Mouse (Mus musculus) NIH3T3 (cell line): ENCODE data around the gene Sfxn3.
A peak's percentile ranks its signal among the peaks of the same experiment; 100 is the strongest.

Source experiments
- DNase-seq: peaks from one replicate; pipeline ENCODE4 v3.0.0-alpha.2; 2012; ENCODE audit warnings: low read depth

Gene Sfxn3

DNA sequence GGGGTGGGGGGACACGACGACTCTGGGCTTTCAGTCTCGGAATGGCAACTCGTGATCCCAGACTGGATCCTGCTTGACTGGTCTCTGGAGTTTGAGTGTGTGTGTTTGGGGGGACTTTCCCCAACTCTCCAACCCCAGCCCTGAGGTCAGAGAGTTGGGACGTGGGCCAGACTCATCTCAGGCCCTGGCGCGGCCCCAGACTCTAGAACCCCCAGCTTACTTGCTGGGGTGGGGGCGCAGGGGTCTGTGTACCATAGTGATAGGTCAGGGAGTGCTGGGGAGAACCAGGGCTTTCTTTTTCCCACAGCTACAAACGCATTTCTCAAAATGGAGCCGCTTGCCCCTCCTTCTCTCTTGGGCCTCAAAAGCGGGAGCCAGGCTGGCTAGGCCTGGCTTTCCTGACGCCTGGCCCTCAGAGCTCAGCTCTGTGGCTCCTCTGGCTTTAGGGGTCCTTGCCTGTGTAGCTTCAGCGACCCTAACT lies 28.9 kb upstream of the Sfxn3 start:
- peak; percentile 76 for DNase-seq

DNA sequence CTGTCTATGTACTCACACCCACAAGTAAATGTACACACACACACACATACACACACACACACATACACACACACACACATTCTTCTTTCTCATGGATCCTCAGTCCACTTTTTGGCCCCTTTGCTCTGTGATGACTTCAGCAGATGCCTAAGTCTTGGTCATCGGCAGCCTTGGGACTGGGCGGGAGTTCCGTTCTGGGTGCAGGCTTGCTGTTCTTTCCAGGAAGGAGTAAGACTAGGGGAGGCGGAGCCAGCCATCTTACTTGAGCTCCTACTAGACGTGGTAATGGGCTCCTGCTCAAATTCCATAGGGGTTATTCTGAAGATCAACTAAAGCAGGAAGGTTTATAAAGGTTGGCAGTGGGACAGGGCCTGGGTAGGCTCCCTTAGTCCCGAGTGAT lies 27.0 kb upstream of the Sfxn3 start:
- DNase-seq = peak; percentile 88

DNA sequence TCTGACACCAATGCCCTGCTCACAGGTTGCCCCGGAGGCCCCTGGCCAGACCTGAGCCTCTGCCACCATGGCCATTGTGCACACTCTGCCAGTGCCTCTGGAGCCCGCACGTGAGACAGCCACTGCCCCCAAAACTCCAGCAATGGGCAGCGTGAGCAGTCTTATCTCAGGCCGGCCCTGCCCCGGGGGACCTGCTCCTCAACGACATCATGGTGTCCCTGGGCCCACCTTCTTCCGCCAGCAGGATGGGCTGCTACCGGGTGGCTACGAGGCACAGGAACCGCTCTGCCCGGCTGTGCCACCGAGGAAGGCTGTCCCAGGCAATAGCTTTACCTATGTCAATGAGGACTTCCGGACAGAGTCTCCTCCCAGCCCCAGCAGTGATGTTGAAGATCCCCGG lies 25.9 kb upstream of the Sfxn3 start:
- DNase-seq = no peak

GRCm38 (mm10) chr19:45023993-45024392 lies 23.3 kb upstream of the Sfxn3 start:
- no peak for DNase-seq

- DNase-seq = no peak
Observed at GRCm38 (mm10) chr19:45024775-45025174, 22.5 kb upstream of the Sfxn3 start.

- DNase-seq = no peak
Observed at GRCm38 (mm10) chr19:45025937-45026568, 21.2 kb upstream of the Sfxn3 start.

GRCm38 (mm10) chr19:45026958-45027670 lies 20.2 kb upstream of the Sfxn3 start:
- DNase-seq = peak; percentile 55

DNA sequence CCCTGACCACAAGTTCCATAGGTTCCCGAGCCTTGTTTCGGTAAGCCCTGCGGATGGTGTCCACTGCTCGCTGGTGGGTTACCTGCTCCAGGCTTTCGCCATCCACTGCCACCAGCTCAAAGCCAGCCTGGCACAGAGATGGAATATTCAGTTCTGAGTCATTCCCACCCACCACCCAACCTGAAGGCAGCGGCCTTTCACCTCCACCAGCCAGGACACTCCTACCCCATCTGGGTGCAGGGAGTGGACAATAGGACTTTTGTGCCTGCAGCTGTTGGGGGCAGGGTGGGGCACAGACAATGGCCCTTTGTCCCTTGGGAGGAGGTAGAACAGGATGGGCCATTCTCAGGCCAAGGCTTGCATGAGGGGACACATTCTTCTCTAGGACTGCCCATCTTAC lies 19.5 kb upstream of the Sfxn3 start:
- DNase-seq = no peak

- DNase-seq = no peak
Observed at GRCm38 (mm10) chr19:45028746-45029145, 18.6 kb upstream of the Sfxn3 start.

GRCm38 (mm10) chr19:45029571-45029970 lies 17.7 kb upstream of the Sfxn3 start:
- no peak for DNase-seq

GRCm38 (mm10) chr19:45030111-45030510 lies 17.2 kb upstream of the Sfxn3 start:
- DNase-seq = peak; percentile 82

DNA sequence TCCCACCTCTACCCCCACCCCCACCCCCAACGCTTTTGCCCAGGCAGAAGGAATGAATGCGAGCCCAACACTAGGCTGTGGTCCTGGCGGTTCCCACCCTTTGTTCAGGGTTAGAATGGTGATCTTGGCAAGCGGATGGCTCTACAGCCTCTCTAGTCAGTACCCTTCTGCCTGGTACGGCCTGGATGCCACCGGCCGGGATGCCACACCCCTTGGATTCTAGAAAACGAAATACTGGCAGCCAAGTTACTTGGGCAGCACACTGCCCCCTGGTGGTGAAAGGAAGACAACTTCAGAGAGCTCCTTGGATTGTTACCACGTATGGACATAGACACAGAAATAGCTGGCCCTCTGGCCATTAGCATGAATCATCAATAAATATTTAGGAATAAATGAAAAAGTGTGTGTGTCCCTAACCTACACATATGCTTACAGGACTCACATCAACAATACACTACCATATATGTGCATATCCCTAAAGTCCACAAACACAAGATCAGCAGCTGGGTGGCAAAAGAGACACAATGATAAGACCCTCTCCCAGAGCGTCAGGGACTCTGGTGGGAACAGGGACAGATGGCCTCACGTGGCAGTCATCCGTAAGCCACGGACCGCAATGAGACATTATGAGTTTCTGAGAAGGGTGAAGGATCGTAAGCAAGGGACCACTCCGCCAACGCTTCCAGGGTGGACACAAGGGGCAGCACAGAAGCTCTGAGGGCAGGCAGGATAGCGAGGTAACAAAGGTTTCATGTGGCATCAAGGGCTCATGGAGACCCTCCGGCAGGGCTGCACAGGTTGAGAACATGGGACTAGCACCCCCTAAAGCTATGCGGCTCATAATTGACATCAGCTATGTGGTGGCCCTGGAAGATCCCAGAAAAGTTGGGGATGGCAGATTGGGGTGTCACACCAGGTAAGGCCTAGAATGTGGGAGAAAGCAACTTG lies 16.3 kb upstream of the Sfxn3 start:
- peak; percentile 98 for DNase-seq

DNA sequence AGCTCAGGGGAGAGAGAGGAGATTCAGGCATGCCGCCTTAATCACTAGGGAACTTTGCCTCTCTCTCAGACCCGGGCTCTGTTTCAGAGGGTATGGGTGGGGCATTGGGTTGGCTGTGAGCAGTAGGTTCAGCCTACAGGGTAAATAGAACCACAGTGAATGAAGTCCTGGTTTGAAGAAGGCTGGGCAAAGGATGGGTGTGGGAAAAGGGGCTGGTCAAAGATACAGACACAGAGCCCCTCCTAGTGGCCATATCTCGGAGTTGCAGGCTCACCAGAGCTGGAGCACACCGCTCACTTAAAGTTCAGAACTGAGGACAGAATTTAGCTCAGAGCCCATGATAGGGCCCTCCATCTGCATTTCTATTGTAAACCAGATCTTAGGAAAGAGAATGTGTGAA lies 15.5 kb upstream of the Sfxn3 start:
- DNase-seq = peak; percentile 95

DNA sequence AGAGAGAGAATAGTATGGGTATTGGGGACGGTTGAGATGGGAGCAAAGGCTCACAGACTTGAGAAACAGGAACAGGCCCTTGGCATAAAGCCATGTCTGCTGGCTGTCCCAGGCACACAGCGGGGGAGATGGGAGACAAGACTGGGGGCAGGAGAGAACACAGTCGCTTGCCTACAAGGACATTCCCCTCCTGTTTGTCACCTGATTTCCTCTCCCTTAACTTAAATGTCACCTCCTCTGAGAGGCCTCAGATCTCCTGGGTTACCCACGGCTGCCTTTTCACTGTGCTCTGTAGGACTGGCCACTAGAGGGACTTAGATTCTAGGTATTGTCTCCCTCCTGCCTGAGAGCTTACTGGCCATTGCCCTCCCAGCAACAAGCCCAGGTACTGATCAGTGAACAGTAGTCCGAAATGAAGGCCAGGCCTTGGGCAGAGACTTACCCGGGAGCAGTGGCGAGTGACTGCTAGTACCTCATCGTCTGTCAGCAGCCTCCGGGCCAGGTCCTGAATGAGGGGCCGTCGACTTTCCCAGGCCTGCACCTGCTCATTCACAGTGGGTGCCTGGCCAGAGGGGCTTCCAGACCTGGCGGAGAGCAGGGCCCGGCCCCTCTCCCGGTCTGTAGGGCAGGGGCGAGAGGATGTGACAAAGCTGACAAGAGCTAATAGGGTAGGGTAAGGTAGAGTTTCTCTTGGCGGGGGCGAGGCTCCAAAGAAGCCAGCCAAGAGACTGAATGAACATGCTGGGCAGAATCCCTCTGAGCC lies 14.6 kb upstream of the Sfxn3 start:
- peak; percentile 70 for DNase-seq

DNA sequence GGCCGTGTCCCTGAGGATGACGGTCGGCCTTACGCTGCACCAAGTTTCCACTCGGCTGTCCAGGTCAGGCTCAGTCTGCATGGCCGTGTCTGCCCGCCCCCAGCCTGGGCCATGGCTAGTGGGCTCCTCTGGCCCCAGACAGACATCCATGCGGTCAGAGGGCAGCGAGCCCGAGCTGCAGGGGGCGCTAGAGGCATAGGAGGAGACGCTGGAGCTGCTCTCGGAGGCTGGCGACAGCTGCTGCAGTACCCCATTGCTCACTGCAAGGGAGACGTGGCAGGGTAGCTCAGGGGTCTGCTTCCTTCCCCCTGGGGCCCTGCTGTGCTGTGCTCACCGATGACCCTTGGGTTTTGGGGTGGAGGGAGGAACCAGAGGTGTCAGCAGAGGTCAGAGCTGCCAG lies 10.4 kb upstream of the Sfxn3 start:
- DNase-seq = peak; percentile 76

DNA sequence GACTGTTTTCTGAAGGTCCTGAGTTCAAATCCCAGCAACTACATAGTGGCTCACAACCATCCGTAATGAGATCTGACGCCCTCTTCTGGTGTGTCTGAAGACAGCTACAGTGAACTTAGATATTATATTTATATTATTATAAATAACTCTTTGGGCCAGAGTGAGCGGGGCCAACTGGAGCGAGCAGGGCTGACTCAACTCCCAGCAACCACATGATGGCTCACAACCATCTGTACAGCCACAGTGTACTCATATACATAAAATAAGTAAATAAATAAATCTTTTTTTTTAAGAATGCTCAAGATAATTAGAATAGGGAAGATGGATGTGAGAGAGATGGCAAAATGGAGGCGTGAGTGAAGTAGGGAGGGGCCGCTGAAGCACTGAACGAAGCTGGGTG lies 9.1 kb upstream of the Sfxn3 start:
- DNase-seq = peak; percentile 58

DNA sequence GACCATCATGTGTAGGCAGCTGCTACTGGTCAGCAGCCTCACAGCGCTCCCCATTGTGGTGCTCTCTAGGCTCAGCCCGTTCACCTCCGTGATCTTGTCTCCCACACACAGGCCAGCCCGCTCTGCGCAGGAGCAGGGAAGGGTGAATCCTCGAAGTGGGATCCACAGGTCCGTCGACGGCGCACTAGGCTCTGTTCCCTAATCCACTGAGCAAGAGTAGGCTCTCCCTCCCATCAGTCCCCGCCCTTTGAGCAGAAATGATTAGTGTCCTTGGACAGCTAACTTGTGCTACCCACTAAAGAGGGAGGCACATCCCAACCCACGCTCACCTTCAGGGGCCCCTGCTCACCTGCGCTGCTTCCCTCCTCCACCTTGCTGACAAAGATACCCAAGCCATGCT lies 7.1 kb upstream of the Sfxn3 start:
- no peak for DNase-seq

DNA sequence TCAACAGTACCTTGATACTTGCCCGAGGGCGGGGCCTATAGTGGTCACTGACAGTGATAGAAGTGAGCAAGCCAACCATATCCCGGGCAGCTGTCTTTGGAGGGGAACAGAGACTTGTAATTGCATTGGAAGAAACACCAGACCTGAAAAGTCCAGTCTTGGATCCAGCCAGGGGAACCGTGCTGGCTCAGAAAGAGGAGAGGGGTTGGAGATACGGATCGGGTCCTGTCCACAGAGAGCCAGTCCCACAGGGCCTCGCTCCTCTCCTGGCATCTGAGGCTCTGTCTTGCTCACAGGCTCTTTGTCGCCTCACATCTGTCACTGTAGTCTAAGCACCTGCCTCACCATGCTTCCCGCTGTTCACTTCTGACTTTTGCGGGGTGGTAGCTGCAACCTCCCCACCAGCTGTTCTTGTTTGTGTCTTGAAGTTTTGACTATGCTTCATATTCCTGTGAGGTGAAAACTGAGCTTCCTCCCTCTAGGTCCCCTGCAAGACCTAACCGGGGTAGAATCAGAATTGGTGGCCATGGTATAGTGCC lies 2.8 kb upstream of the Sfxn3 start:
- no peak for DNase-seq

DNA sequence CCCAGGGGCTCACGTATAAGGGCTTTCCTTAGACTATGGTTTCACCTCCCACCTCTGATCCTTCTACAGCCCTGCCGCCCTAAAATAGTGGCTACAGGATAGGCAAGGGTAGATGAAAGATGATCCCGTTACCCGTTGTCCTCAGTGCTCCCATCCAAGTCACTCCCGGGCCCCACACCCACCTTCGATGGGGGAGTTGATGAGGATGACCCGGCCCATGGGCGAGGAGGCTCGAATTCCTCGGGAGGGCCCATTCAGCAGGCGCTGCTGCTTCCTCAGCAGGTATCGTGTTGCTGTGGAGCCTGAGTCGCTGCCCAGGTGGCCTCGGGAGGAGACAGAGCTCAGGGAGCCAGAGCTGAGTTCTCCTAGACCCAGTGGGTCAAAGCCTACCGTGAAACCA lies 2.1 kb upstream of the Sfxn3 start:
- no peak for DNase-seq

DNA sequence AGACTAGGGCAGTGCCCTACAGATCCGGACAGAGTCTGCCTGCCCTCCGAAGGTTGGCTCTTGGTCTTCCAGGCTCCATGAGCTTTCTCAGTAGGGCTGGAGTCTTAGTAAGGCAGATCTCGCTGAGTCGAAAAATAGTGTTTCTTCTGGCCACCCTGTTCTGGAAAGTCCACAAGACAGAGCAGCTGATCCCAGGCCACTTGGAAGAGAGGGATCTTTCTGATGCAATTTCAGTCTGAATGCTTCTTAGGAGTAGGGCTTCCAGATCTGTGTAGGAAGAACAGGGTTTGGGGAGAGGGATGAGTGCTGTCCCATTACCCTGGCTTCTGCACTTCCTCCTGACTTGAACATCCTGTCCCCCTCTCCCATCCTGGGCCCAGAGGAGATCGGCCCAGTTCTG lies 1.7 kb upstream of the Sfxn3 start, which contains the start of gene Pdzd7:
Gene Pdzd7, minus strand, starts transcription at position 67 of the 400 bp plus-strand sequence.
- DNase-seq = no peak

DNA sequence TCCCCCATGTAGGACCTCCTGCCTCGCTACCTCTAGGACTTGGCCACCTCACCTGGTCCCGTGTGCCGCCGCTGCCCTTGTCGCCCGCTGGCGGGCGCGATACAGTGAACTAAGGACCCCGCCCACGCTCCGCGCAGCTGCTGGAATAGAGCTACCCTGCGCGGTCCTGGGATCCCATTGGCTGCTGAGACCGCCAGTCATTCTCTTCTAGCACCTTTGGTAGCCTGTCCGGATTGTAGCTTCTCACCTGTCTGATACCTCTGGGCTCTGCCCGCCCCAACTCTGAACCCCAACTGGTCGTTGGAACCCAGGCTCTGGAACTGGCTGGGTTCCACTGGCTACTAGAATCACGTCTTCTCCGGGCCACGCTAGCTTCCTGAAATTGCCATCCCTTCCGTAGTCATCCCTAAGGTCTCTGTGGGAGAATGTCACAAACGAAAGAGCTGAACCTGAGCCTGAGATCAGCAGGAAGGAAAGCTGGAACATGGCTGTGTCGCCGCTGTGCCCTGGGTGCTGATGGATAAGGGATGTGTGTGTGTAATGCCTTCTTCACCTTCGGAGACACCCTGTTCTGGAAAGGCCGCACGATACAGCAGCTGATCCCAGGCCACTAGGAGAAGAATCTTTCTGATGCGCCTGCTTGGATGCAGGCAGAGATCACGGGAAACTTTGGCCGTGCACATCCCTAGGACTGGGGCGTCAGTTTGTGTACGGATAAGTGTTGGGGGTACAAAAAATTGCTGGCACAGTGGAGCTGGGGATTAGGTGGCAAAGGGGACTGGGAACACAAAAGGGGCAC lies 581 bp upstream of the Sfxn3 start:
- peak; percentile 69 for DNase-seq
